ENCODE assay signal across 1 mouse cellular context in the genomic region with DNA sequence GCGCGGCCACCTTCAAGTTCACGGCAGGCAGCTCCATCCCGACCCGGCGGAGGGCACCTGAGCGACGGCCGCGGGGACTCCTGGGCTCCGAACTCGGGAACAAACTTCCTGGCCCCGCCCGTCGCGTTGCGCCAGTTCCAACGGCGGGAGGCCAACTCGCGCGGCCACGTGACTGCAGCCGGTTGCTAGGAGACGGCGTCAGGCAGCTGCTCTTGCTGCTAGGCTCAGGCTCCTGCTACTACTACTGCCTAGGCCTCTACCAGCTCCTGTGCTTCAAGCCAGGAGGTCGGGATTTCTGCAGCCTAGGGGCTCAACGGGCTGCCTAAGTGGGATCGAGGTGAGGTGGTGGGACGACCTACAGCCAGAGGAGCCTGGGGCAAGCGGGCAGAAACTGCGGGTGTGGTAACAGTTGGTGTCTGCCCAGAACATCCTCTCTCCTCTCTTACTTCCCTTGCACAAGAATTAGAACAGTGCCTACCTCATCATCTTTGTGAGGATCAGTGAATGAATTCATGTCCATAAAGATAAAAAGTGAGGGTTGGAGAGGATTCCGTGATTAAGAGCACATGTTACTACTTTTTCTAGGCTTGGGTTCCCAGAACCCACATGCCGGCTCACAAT.
A peak's percentile ranks its signal among the peaks of the same experiment; 100 is the strongest.
TF ChIP-seq lines count a peak whose summit lies in the region.

A gene (minus strand): TSS at position 125 of the 621 bp plus-strand sequence.

TF ChIP-seq in MEL, 35 proteins besides CTCF, POLR2A, EP300 and RAD21 (continued from another document):
- no peak for TF ChIP-seq MEF2A (IDR thresholded peaks at IDR 0.05; ENCODE audit: extremely low read depth, insufficient replicate concordance, low read depth, low read length, poor library complexity, severe bottlenecking)
- TF ChIP-seq NRF1 (IDR thresholded peaks at IDR 0.05; ENCODE audit: insufficient read depth, low read depth, low read length, poor library complexity, severe bottlenecking), result peak; percentile 50; the same call in 1 of the 2 replicates
- TF ChIP-seq SIN3A (IDR thresholded peaks at IDR 0.05; ENCODE audit: low read length), result peak; percentile 99
- no peak for TF ChIP-seq ZC3H11A (IDR thresholded peaks at IDR 0.05; ENCODE audit: low read depth, low read length)
- 0 out of 2 replicates have a peak, but pooled peaks have one; percentile 7 for TF ChIP-seq TCF12 (IDR thresholded peaks at IDR 0.05; ENCODE audit: low read depth, low read length)
- no peak for TF ChIP-seq MAFK (IDR thresholded peaks at IDR 0.05; ENCODE audit: borderline replicate concordance, low read depth, low read length)
- no peak for TF ChIP-seq SMC3 (IDR thresholded peaks at IDR 0.05; ENCODE audit: low read depth, low read length)
- TF ChIP-seq TBP (IDR thresholded peaks at IDR 0.05; ENCODE audit: low read depth, low read length), result no peak
- no peak for TF ChIP-seq JUND (IDR thresholded peaks at IDR 0.05; ENCODE audit: low read depth, low read length)
- no peak for TF ChIP-seq RCOR1 (IDR thresholded peaks at IDR 0.05; ENCODE audit: low read depth, low read length)
- TF ChIP-seq POLR2AphosphoS2 (IDR thresholded peaks at IDR 0.05; ENCODE audit: low read length), result no peak
- peak; percentile 20; the same call in 1 of the 2 replicates for TF ChIP-seq NELFE (IDR thresholded peaks at IDR 0.05; ENCODE audit: low read depth, low read length)
